Mouse (Mus musculus) liver, postnatal 0 days (tissue): ENCODE results near the gene Lrmp.

Experiments used
- CTCF ChIP-seq: sonication (generic); IDR thresholded peaks from 2 replicates; pipeline ENCODE4 v1.5.1; 2016; ENCODE audit warnings: antibody characterized with exemption, low read depth
- EP300 ChIP-seq: IDR thresholded peaks from 2 replicates; pipeline ENCODE4 v1.6.1; 2016; ENCODE audit warnings: antibody characterized with exemption, low read depth, mild to moderate bottlenecking

DNA sequence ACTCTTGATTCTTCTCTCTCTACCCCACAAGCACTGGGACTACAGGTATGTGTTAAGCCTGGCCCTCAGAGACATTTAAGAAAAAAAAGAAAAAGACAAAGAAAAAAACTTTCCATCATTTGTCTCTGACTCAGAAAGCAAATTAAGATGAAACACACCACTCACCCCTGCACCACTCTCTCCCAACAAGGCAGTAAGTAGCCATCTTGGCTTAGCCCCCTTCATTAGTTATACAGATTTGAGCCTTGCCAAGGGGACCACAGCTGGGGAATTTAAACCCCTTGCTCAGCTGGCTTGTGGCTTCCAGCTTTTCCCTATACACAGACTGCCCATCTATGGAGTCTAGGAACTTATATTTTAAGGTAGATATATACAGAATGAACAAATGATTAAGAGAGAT, 41.0 kb upstream of the Lrmp start:
- TF ChIP-seq CTCF (no peak), EP300 (no peak)
